Mouse (Mus musculus) left cerebral cortex, adult 9 months (tissue): Measurements from ENCODE around the gene Rnaseh2c.
A peak's percentile ranks its signal among the peaks of the same experiment; 100 is the strongest.

Source experiments
- DNase-seq, 2 experiments: peaks; one replicate each; pipeline ENCODE4 v3.0.0; 2022; ENCODE audit warnings: low spot score in 2 of 2

The Rnaseh2c gene

GRCm38 (mm10) chr19:5575336-5575735, 26.3 kb upstream of the Rnaseh2c start:
- no peak for DNase-seq

GRCm38 (mm10) chr19:5579971-5580370, 21.7 kb upstream of the Rnaseh2c start:
- DNase-seq = no peak

GRCm38 (mm10) chr19:5580776-5581175, 20.9 kb upstream of the Rnaseh2c start:
- DNase-seq = no peak

- DNase-seq = no peak
Observed at GRCm38 (mm10) chr19:5581995-5582394, 19.7 kb upstream of the Rnaseh2c start.

- no peak for DNase-seq
Observed at GRCm38 (mm10) chr19:5589159-5589558, 12.5 kb upstream of the Rnaseh2c start.

- no peak for DNase-seq
Observed at GRCm38 (mm10) chr19:5591888-5592287, 9.8 kb upstream of the Rnaseh2c start.

GRCm38 (mm10) chr19:5599224-5599623, 2.4 kb upstream of the Rnaseh2c start:
- DNase-seq = no peak

- DNase-seq = no peak
Observed at GRCm38 (mm10) chr19:5603664-5604063, 2.0 kb downstream of the Rnaseh2c start.

- peak in 1 of 2 experiments; percentile 29 for DNase-seq
Observed at GRCm38 (mm10) chr19:5605126-5605525, 3.5 kb downstream of the Rnaseh2c start.

GRCm38 (mm10) chr19:5606196-5606595, 4.5 kb downstream of the Rnaseh2c start:
- no peak for DNase-seq

GRCm38 (mm10) chr19:5607705-5608410, 6.2 kb downstream of the Rnaseh2c start:
- no peak for DNase-seq

- DNase-seq = no peak
Observed at GRCm38 (mm10) chr19:5608707-5609106, 7.0 kb downstream of the Rnaseh2c start.

- DNase-seq = no peak
Observed at GRCm38 (mm10) chr19:5609171-5609546, 7.5 kb downstream of the Rnaseh2c start.

- peak; percentile 83 to 93 for DNase-seq
Observed at GRCm38 (mm10) chr19:5609547-5610404, 8.1 kb downstream of the Rnaseh2c start, which contains the start of gene Kat5. Gene Kat5 (minus strand): TSS chr19:5610237.

GRCm38 (mm10) chr19:5611973-5612372, 10.3 kb downstream of the Rnaseh2c start:
- no peak for DNase-seq

- DNase-seq = no peak
Observed at GRCm38 (mm10) chr19:5612762-5613411, 11.2 kb downstream of the Rnaseh2c start.

- DNase-seq = no peak
Observed at GRCm38 (mm10) chr19:5614953-5615352, 13.3 kb downstream of the Rnaseh2c start.

GRCm38 (mm10) chr19:5620007-5620406, 18.3 kb downstream of the Rnaseh2c start:
- no peak for DNase-seq

- no peak for DNase-seq
Observed at GRCm38 (mm10) chr19:5621884-5622283, 20.2 kb downstream of the Rnaseh2c start.

GRCm38 (mm10) chr19:5625311-5625710, 23.6 kb downstream of the Rnaseh2c start:
- DNase-seq = no peak

- no peak for DNase-seq
Observed at GRCm38 (mm10) chr19:5629907-5630306, 28.2 kb downstream of the Rnaseh2c start.

GRCm38 (mm10) chr19:5632120-5632519, 30.4 kb downstream of the Rnaseh2c start:
- DNase-seq = no peak
